Mouse (Mus musculus): ENCODE measurements at regions not wholly inside any gene's neighbourhood (a gene's known extent, or its start where the extent isn't known, plus 50 kb on each side); places are given as distances from the start of the nearest gene placed in this dataset.

DNA sequence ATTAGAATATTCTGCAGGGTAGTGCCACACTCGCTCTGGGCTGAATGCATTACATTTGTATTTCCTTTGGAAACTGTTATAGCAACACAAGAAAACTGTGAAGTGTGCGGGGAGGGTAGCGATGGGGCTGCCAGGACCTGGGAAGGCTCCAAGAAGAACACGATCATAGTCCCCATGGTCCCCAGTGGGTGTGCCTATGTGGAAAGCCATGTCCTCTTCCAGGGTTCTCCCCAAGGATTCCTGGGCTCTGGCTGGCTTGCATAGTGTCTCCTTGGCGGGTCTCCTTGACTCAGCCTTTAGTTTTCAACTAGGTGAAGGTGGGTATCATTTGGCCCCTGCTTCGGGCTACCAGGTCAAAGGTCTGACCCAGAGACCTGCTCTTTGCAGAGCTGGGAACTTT lies 74.8 kb upstream of the Prelid3b start:
- no peak for TF ChIP-seq CTCF (conservative IDR thresholded peaks at IDR 0.05; ENCODE audit: insufficient read depth, insufficient read length, low read depth, low read length)
- TF ChIP-seq POLR2A (IDR thresholded peaks at IDR 0.05; ENCODE audit: low read depth, low read length) = no peak
